Mouse (Mus musculus) MEL (cell line): ENCODE data around the gene Proser2.

ENCODE experiments used
- CTCF ChIP-seq, 3 experiments: IDR thresholded peaks in 2 of 3; conservative IDR thresholded peaks in 1 of 3; 2 replicates each; pipeline ENCODE4 v1.5.1; 2011 to 2012; ENCODE audit warnings: low read length in 3 of 3, low read depth in 2 of 3, mild to moderate bottlenecking in 2 of 3, improper control_type of control experiment in 1 of 3, inconsistent platforms in 1 of 3, mixed read lengths in 1 of 3, moderate library complexity in 1 of 3; ENCODE audit not compliant: control insufficient read depth in 1 of 3, insufficient read depth in 1 of 3, poor library complexity in 1 of 3, severe bottlenecking in 1 of 3
- E2F4 ChIP-seq: IDR thresholded peaks from 2 replicates; pipeline ENCODE4 v1.6.1; 2011; ENCODE audit warnings: low read depth, low read length, improper control_type of control experiment, borderline replicate concordance
- GABPA ChIP-seq: IDR thresholded peaks from 2 replicates; pipeline ENCODE4 v1.6.1; 2012; ENCODE audit warnings: low read depth, mild to moderate bottlenecking, inconsistent platforms, low read length, improper control_type of control experiment, moderate library complexity
- POLR2AphosphoS5 ChIP-seq: IDR thresholded peaks from 2 replicates; pipeline ENCODE4 v1.6.1; 2012; ENCODE audit warnings: low read depth, borderline replicate concordance, mild to moderate bottlenecking, inconsistent platforms, low read length, moderate library complexity, mixed read lengths
- SMC3 ChIP-seq: IDR thresholded peaks from 2 replicates; pipeline ENCODE4 v1.6.1; 2011; ENCODE audit warnings: low read depth, low read length, improper control_type of control experiment

DNA sequence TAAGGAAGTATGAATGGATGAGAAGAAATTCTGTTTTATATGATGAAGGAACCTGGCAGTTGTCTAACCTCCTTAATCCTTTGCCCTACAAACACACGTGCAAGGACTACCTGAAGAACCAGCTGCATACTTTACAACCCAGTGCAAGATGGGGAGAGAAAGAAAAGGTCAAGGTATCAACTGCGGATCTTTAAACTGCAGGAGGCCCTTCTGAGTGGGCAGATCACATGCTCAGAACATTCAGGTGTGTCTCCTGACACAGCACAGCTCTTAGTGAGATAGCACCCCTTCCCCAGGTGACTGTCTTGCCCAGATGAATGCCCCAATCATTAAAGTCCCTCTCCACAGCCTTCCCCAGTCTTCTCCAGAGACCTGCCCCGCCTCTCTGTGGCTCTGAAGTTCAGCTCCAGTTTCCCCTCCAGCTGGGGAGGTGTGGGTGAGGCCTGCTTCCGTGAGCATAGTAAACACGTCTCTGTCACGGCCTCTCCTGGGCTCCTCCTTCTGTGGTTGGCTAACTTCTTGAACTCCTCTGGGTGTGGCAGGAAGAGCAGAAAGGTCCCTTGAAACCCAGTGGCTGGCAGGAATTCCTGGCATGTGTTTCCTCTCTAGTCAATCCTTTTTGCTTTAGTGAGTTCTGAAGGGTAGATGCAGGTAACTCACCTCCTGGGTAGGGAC is 32.5 kb upstream of the Proser2 start:
- TF ChIP-seq CTCF (IDR thresholded peaks at IDR 0.05 in 2 of 3, conservative IDR thresholded peaks at IDR 0.05 in 1 of 3; ENCODE audit: control insufficient read depth in 1 of 3, insufficient read depth in 1 of 3, low read depth in 2 of 3, low read length in 3 of 3, poor library complexity in 1 of 3, severe bottlenecking in 1 of 3): no peak
- TF ChIP-seq POLR2AphosphoS5: no peak
- no peak for TF ChIP-seq GABPA
- TF ChIP-seq SMC3: no peak
- TF ChIP-seq E2F4: no peak
